Mouse (Mus musculus) Patski (cell line): ENCODE measurements at regions not wholly inside any gene's neighbourhood (a gene's known extent, or its start where the extent isn't known, plus 50 kb on each side); places are given as distances from the start of the nearest gene placed in this dataset.

Experiments used
- ATAC-seq: fragments of 100-300 bp; one replicate; pipeline ENCODE4 v1.8.0; 2021
- CTCF ChIA-PET: fragments of 350-600 bp; sonication (Branson Sonifier 250); formaldehyde crosslinking; loops from one replicate; lab custom pipeline; 2022; ENCODE audit warnings: inconsistent platforms; lab: Charles Lee
- POLR2A ChIA-PET: fragments of 350-600 bp; sonication (Branson Sonifier 250); formaldehyde crosslinking; loops from one replicate; lab custom pipeline; 2022; ENCODE audit warnings: antibody characterized with exemption, inconsistent platforms; lab: Charles Lee
- DNase-seq: peaks from one replicate; pipeline ENCODE4 v3.0.0-alpha.2; 2011; ENCODE audit warnings: low read depth, low spot score
- H3K27me3 ChIP-seq: fragments of 371-371 bp; one replicate; pipeline ENCODE4 v1.5.1; 2021
- CTCF ChIP-seq: fragments of 100-300 bp; IDR thresholded peaks from one replicate; pipeline ENCODE4 v1.5.1; 2021
- in situ Hi-C: fragments of 300-500 bp; cut with MboI; formaldehyde crosslinking; loops from 3 replicates; pipeline ENCODE4 v1.11.1; 2018; ENCODE audit warnings: low pct_unique_long_range_greater_than_20kb, mixed read lengths

DNA sequence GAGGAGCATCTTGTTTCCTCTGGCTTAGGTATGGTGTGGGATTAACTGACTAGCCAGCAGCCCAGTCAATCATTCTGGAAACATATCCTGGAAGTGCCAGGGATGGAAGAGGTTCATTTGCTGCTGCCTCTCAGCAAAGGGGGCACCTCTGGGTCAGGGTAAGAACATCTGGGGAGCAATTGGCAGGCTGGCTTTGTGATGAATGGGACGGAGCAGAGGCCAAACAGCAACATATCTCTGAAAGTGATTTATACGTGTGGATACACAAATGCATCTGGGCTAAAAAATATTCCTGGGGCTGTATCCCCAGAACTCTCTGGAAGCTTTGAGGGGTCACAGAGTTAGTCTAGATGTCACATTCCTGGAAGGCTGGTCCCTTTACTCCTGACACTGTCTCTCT lies 257.2 kb upstream of the Tle4 start:
- ATAC-seq (no peak), DNase-seq (no peak)
- peaks cover 61% of the 10 kb centered on the region for H3K27me3 ChIP-seq
- POLR2A ChIA-PET = interaction anchor here (0.6 kb wide), 1 partner anchor 27 kb away, joined by 3 read pairs; no protein-coding TSS in a partner anchor
- TF ChIP-seq CTCF = no peak
- in situ Hi-C loops = no loop called here
- CTCF ChIA-PET = no interaction called here

DNA sequence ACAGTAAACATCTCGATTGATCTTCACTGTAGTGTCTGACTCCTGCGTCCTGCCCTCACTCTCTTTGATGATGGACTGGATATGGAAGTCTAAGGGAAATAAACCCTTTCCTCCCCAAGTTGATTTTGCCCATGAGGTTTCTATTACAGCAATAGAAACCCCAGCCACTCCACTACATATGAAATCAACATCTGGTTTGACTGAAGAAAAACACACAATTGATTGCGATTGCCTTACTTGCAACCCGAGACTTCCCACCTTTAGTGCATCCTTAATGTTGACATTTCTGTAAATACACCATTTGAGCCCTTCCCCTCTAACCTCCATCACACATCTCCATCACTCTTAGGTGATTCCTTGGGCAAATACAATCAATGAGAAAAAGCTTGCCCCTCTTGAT lies 255.6 kb upstream of the Tle4 start:
- peaks cover 61% of the 10 kb centered on the region for H3K27me3 ChIP-seq
- in situ Hi-C loops = no loop called here
- ATAC-seq = no peak
- CTCF ChIA-PET = no interaction called here
- no peak for TF ChIP-seq CTCF
- POLR2A ChIA-PET = no interaction called here
- no peak for DNase-seq

DNA sequence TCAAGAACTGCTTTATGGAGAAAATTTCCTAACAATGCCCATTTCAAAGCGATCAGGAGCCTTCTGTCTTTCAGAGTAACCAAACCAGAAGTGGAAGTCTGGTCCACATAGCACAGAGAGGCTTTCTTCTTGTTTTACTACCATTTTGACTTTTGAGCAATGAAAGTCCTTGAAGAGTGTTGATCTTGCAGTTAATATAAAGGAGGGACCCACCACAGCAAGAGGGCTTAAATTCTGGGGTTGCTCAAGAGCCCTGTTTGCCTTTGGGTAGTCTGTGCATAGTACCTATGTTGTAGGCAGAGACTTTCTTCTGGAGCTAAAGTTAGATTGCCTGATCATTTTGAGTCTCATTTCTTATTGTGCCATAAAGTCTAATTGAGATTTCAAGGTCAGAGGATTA lies 251.7 kb upstream of the Tle4 start:
- DNase-seq (no peak), ATAC-seq (no peak)
- in situ Hi-C loops = no loop called here

DNA sequence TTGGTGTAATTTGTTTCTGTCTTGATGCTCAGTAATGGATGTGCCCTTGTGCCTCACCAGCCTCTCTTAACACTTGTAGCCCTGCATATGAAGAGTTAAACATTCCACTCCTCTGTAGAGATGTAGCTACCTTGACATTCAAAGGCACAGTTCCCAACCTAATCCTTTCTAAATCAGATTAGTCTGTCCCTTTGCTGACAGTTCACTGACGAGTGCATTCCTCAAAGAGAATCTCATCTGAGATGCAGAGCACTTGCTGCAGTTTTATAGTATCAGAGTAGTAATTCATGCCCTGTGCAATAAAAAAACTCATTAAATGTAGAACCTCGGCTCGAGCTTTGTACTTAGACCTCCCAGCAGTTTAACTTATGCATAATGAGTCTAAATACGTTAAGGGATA lies 249.3 kb upstream of the Tle4 start:
- ChIA-PET CTCF (no interaction called here), POLR2A (no interaction called here)
- no peak for TF ChIP-seq CTCF
- peaks cover 80% of the 10 kb centered on the region for H3K27me3 ChIP-seq
- no peak for DNase-seq
- in situ Hi-C loops = no loop called here
- ATAC-seq = no peak

More for the DNA sequence above, 251.7 kb upstream of the Tle4 start:
- TF ChIP-seq CTCF = no peak
- H3K27me3 ChIP-seq = peaks cover 72% of the 10 kb centered on the region
- POLR2A ChIA-PET = no interaction called here
- CTCF ChIA-PET = no interaction called here

DNA sequence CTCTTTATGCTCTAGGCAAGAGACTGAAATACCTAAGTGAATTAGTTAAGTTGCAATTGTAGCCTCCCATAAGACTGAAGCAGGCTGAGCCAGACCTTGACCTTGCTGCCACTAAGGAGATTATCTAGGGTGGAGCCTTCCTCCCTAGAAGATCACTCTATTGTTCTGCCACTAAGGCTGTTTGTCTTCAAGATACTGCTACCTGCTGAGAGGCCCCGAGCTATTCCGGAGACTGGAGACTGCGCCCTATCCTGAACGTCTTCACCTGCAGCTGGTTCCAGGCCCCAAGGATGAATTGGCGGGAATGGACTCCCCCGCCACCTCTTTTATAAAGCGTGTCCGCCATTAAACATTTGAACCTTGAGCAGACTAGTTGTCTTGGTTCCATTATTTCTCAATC lies 237.8 kb upstream of the Tle4 start:
- in situ Hi-C loops = no loop called here
- TF ChIP-seq CTCF = no peak
- no peak for DNase-seq
- CTCF ChIA-PET = no interaction called here
- POLR2A ChIA-PET = no interaction called here
- H3K27me3 ChIP-seq = peaks cover 22% of the 10 kb centered on the region
- no peak for ATAC-seq

DNA sequence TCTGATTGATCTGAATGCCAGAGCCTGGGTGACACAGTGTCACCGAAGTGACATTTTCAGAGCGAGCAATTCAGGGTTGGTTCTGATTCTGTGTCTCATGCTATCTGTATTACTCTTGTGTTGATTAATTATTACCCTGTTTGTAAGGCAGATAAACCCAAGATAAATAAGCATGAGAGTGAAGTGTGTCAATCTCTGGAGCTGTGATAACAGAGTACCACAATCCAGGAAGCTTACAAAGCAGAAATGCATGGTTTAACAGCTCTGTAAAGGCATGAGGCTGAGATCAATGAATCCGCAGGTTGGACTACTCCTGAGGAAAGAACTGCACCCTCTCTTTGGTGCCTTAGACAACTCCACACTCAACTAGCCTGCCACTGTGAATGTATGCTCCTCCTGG lies 218.5 kb upstream of the Tle4 start:
- in situ Hi-C loops = no loop called here
- CTCF ChIA-PET = no interaction called here
- TF ChIP-seq CTCF = no peak
- POLR2A ChIA-PET = no interaction called here
- ATAC-seq = no peak
- H3K27me3 ChIP-seq = peaks cover 15% of the 10 kb centered on the region
- DNase-seq = no peak

DNA sequence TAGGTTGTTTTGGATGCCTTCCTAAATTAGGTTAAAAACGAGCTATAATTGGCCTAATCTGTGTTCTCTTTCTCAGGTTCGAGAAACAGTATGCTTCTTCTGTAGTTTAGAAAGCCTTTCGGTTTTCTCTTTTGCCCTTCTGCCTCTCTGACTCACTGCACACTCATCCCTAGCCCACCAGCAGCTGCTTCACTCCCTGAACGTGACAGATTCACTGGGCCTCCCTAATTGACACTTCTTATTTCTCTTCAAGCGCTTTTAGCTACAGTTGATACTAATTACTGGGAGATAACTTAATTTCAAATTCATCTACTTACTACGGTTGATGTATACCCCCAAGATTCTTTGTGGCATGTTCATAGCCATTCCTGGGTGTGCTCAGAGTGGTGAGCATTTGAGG lies 208.9 kb upstream of the Tle4 start:
- POLR2A ChIA-PET = no interaction called here
- in situ Hi-C loops = no loop called here

DNA sequence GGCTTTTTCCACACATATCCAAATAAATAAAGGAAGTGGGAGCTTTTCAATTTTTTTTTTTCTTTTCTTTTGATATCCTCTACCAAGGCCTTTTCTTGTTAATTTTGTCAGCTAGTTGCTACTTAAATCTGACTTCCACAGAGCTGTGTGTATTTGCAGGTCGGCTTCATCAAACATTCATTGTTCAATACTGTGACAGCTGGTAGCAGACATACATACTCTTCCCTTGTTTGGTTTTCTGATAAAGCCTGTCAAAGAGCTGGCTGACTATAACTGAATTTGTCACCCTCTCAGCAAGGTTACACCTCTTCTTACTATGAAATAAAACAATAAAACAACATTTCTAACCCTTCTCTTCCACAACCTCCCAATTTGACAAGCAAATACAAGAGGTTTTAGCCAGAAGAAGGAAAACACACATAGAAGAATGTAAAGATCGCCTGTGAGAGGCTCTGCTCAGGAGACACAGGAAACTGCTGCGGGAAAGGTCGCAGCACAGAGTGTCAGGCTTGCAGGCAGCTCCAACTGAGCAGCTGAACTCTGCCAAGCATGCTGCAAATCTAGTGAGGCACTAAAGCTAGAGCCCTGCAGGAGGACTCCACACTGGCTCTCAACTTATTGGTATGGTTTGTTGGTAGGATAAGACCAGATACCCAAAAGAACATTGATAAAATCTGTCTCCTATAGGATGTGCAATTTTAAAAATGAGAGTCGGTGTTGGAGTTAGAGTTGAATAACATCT lies 205.2 kb upstream of the Tle4 start:
- ATAC-seq (no peak), DNase-seq (no peak)
- no peak for TF ChIP-seq CTCF
- ChIA-PET CTCF (no interaction called here), POLR2A (no interaction called here)
- peaks cover 50% of the 10 kb centered on the region for H3K27me3 ChIP-seq
- in situ Hi-C loops = no loop called here

More for the DNA sequence above, 208.9 kb upstream of the Tle4 start:
- CTCF ChIA-PET = no interaction called here
- ATAC-seq (no peak), DNase-seq (no peak)
- no peak for TF ChIP-seq CTCF
- H3K27me3 ChIP-seq = peaks cover 44% of the 10 kb centered on the region

DNA sequence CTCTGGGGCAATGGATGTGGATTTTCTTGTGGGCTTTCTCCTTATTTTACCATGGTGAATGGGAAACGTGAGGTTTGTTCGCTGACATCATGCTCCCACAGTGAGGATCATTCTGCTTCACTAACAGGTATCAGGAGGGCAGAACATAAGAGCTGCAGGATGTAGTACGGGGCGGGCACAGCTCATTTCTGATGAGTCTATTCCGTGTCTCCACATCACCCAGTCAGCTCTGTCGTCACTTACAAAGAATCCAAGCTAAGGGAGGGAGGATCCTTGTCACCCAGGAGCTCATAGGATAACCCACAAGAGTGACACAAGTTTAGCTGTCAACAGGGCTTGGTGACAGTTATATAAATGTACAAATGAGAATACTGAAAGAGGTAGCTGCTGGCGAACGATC lies 203.8 kb upstream of the Tle4 start:
- peaks cover 57% of the 10 kb centered on the region for H3K27me3 ChIP-seq
- no peak for TF ChIP-seq CTCF
- CTCF ChIA-PET = no interaction called here
- POLR2A ChIA-PET = no interaction called here
- DNase-seq (no peak), ATAC-seq (no peak)
- in situ Hi-C loops = no loop called here

DNA sequence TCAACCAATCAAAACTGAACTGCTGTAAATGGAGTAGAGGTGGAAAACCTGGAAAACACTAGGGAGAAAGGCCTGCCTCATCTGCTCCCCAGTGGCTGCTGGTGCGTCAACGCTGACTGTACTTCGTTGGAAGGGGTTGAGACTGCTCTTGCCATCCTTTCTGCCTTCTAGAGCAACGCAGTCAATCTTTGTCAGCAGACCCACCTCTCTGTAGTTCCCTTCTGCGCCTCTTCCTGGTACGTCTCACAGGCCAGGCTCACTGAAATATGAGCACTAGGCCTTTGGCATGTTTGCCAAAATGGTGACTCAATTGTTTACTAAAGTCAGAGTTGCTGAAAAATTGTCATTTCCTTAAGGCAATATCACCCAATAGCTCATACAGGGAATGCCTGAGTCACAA lies 201.2 kb upstream of the Tle4 start:
- ChIA-PET CTCF (no interaction called here), POLR2A (no interaction called here)
- in situ Hi-C loops = no loop called here
- no peak for TF ChIP-seq CTCF
- DNase-seq = no peak
- no peak for ATAC-seq
- peaks cover 57% of the 10 kb centered on the region for H3K27me3 ChIP-seq

DNA sequence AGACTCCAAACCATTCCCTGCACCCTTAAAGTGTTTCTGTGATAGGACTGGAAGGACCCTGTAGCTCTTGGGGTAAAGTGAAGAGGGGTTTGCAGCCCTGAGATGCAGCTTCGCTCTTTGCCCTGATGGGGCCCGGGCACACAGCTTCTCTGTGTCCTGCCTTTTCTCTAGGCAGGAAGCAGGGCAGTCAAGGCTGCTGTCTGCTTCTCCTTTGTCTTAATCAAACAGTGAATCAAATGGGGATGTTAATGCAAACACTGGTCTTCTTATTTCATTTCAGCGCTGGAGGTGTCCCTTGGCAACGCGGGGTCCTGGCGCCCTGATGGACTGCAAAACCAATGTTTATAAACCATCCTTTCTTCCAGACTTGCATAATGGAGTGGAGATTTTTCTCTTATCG lies 200.6 kb upstream of the Tle4 start:
- CTCF ChIA-PET = no interaction called here
- H3K27me3 ChIP-seq = peaks cover 53% of the 10 kb centered on the region
- no peak for ATAC-seq
- no peak for TF ChIP-seq CTCF
- POLR2A ChIA-PET = no interaction called here
- DNase-seq = no peak
- in situ Hi-C loops = no loop called here

DNA sequence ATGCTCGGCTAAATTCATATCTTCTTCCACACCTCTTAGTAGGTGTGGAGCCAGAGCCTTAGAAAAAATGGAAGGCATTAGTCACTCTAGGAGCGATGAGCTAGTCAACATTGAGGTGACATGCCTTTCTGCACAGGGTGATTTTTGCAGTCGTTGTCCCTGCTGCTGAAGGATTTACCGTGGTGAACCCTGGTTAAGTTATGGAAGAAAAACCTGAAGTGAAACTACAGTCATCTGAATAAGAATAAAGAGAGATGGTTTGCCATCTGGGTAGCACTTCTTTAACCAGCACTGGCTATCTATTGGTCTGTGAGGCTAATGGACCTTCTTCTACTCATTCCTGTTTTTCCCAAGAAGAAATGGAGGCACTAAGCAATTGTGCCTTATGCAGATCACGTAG lies 198.1 kb upstream of the Tle4 start:
- TF ChIP-seq CTCF = no peak
- ChIA-PET CTCF (no interaction called here), POLR2A (interaction anchor here (0.6 kb wide), 1 partner anchor 101 kb away, joined by 3 read pairs; no protein-coding TSS in a partner anchor)
- in situ Hi-C loops = no loop called here
- DNase-seq (no peak), ATAC-seq (no peak)
- peaks cover 31% of the 10 kb centered on the region for H3K27me3 ChIP-seq
